Mouse (Mus musculus): ENCODE data around the gene Krt19. TPM values are rescaled to one million over a fixed set of nuclear protein-coding genes. Genes with fewer than 3 reads are reported as not detected.

Gene Krt19
- total and polyA plus RNA-seq, 3 experiments: not detected

GRCm38 (mm10) chr11:100155497-100156255 is 7.2 kb upstream of the Krt19 start:
- Histone ChIP-seq H3K9me3 (replicated peaks; ENCODE audit: insufficient read depth, low read length) (no peaks in the 10 kb centered on the region), H3K4me3 (ENCODE audit: control insufficient read depth in 1 of 2, insufficient read depth in 1 of 2, low read depth in 2 of 2, low read length in 2 of 2) (no peak overlapping the region), H3K27me3 (ENCODE audit: control insufficient read depth in 1 of 2, insufficient read depth in 2 of 2, low read length in 2 of 2) (no peaks in the 10 kb centered on the region), H3K79me2 (ENCODE audit: control insufficient read depth, insufficient read depth, low read length, poor library complexity) (no peaks in the 10 kb centered on the region), H3K36me3 (ENCODE audit: control insufficient read depth in 1 of 2, insufficient read depth in 2 of 2, low read length in 2 of 2) (no peaks in the 10 kb centered on the region), H3K27ac (ENCODE audit: control insufficient read depth, low read depth, low read length) (no peak overlapping the region), H3K9ac (ENCODE audit: control insufficient read depth, low read depth, low read length, poor library complexity, severe bottlenecking) (no peak overlapping the region), H3K4me1 (ENCODE audit: control insufficient read depth in 1 of 2, insufficient read depth in 2 of 2, low read length in 2 of 2) (no peaks in the 10 kb centered on the region)
- DNase-seq (ENCODE audit: low read depth, low spot score): no peak
- TF ChIP-seq TBP (IDR thresholded peaks at IDR 0.05; ENCODE audit: low read depth, low read length) (no peak), GABPA (IDR thresholded peaks at IDR 0.05; ENCODE audit: low read depth, low read length) (no peak)

GRCm38 (mm10) chr11:100147566-100148353 is 705 bp downstream of the Krt19 start:
- TF ChIP-seq NRF1 (IDR thresholded peaks at IDR 0.05; ENCODE audit: insufficient read depth, low read depth, low read length, poor library complexity, severe bottlenecking): no peak
- no peak for TF ChIP-seq TCF12 (IDR thresholded peaks at IDR 0.05; ENCODE audit: low read depth, low read length)
- no peak for TF ChIP-seq SIN3A (IDR thresholded peaks at IDR 0.05; ENCODE audit: low read length)
- no peak for TF ChIP-seq CTCF (IDR thresholded peaks at IDR 0.05 in 2 of 3, conservative IDR thresholded peaks at IDR 0.05 in 1 of 3; ENCODE audit: control insufficient read depth in 1 of 3, insufficient read depth in 1 of 3, low read depth in 2 of 3, low read length in 3 of 3, poor library complexity in 1 of 3, severe bottlenecking in 1 of 3)
- TF ChIP-seq POLR2AphosphoS5 (IDR thresholded peaks at IDR 0.05; ENCODE audit: borderline replicate concordance, low read depth, low read length): no peak
- no peak for TF ChIP-seq RAD21 (IDR thresholded peaks at IDR 0.05; ENCODE audit: low read depth, low read length)
- no peak for TF ChIP-seq USF2 (IDR thresholded peaks at IDR 0.05; ENCODE audit: borderline replicate concordance in 1 of 2, insufficient read depth in 1 of 2, low read depth in 1 of 2, low read length in 2 of 2)
- no peak for TF ChIP-seq CHD1 (IDR thresholded peaks at IDR 0.05; ENCODE audit: low read depth, low read length)
- TF ChIP-seq EP300 (IDR thresholded peaks at IDR 0.05; ENCODE audit: low read depth in 1 of 2, low read length in 2 of 2): no peak
- no peak for TF ChIP-seq TBP (IDR thresholded peaks at IDR 0.05; ENCODE audit: low read depth, low read length)
- no peak for TF ChIP-seq BHLHE40 (IDR thresholded peaks at IDR 0.05; ENCODE audit: borderline replicate concordance, low read depth, low read length)
- H3K27ac ChIP-seq (ENCODE audit: control insufficient read depth, low read depth, low read length): no peak overlapping the region
- no peaks in the 10 kb centered on the region for H3K79me2 ChIP-seq (ENCODE audit: control insufficient read depth, insufficient read depth, low read length, poor library complexity)
- H3K9me3 ChIP-seq (replicated peaks; ENCODE audit: insufficient read depth, low read length): no peaks in the 10 kb centered on the region
- no peaks in the 10 kb centered on the region for H3K4me1 ChIP-seq (ENCODE audit: control insufficient read depth in 1 of 2, insufficient read depth in 2 of 2, low read length in 2 of 2)
- DNase-seq (ENCODE audit: low read depth, low spot score): no peak
- no peak overlapping the region for H3K4me3 ChIP-seq (ENCODE audit: control insufficient read depth in 1 of 2, insufficient read depth in 1 of 2, low read depth in 2 of 2, low read length in 2 of 2)
- no peaks in the 10 kb centered on the region for H3K36me3 ChIP-seq (ENCODE audit: control insufficient read depth in 1 of 2, insufficient read depth in 2 of 2, low read length in 2 of 2)
- H3K9ac ChIP-seq (ENCODE audit: control insufficient read depth, low read depth, low read length, poor library complexity, severe bottlenecking): no peak overlapping the region
- H3K27me3 ChIP-seq (ENCODE audit: control insufficient read depth in 1 of 2, insufficient read depth in 2 of 2, low read length in 2 of 2): no peaks in the 10 kb centered on the region
